Mouse (Mus musculus) kidney, embryonic 14.5 days (tissue): ENCODE measurements around the gene Ssna1. TPM values are rescaled to one million over a fixed set of nuclear protein-coding genes. Genes with fewer than 3 reads are reported as not detected.

Experiments used
- ATAC-seq: fragments of 200-750 bp; cut with Nextera tagmentation; 2 replicates; pipeline ENCODE4 v1.8.0; 2017; ENCODE audit warnings: moderate number of reproducible peaks, mild to moderate bottlenecking, moderate TSS enrichment, moderate library complexity; ENCODE audit not compliant: low FRiP score, low TSS enrichment
- H3K27ac ChIP-seq: fragments of 300-500 bp; sonication (generic); 2 replicates; pipeline ENCODE4 v1.5.1; 2014; ENCODE audit warnings: low read depth, mild to moderate bottlenecking, low read length, moderate library complexity, mixed read lengths
- H3K27me3 ChIP-seq: fragments of 300-500 bp; sonication (generic); 2 replicates; pipeline ENCODE4 v1.6.1; 2014; ENCODE audit warnings: mild to moderate bottlenecking, low read length; ENCODE audit not compliant: control insufficient read depth, insufficient read depth
- H3K36me3 ChIP-seq: fragments of 300-500 bp; sonication (generic); 2 replicates; pipeline ENCODE4 v1.6.1; 2014; ENCODE audit warnings: low read length, mixed read lengths; ENCODE audit not compliant: control insufficient read depth, insufficient read depth
- H3K4me1 ChIP-seq: fragments of 300-500 bp; sonication (generic); 2 replicates; pipeline ENCODE4 v1.6.1; 2014; ENCODE audit warnings: low read length, mixed read lengths; ENCODE audit not compliant: control insufficient read depth, insufficient read depth
- H3K4me2 ChIP-seq: fragments of 300-500 bp; sonication (generic); replicated peaks from 2 replicates; pipeline ENCODE4 v1.6.1; 2014; ENCODE audit warnings: low read depth, mild to moderate bottlenecking, low read length
- H3K4me3 ChIP-seq: fragments of 300-500 bp; sonication (generic); 2 replicates; pipeline ENCODE4 v1.5.1; 2014; ENCODE audit warnings: mild to moderate bottlenecking, low read length
- H3K9ac ChIP-seq: fragments of 300-500 bp; sonication (generic); 2 replicates; pipeline ENCODE4 v1.6.1; 2014; ENCODE audit warnings: low read depth, mild to moderate bottlenecking, low read length, moderate library complexity
- H3K9me3 ChIP-seq: fragments of 300-500 bp; sonication (generic); 2 replicates; pipeline ENCODE4 v1.6.1; 2016; ENCODE audit warnings: low read length; ENCODE audit not compliant: control insufficient read depth
- WGBS: fragments of 180-500 bp; shearing (Covaris S2); extraction: QIAGEN DNeasy Blood & Tissue Kit; methylation state at CpG from one replicate; pipeline ENCODE4 v1.1.7; 2014; 5-methylcytosine and 5-hydroxymethylcytosine counted together
- polyA plus RNA-seq: library from polyadenylated mRNA; unstranded; fragments of >200 nt; fragmentation: Nextera tagmentation; extraction: Ambion mirVana; gene quantifications from 2 replicates; pipeline ENCODE4 v1.2.1, GENCODE M21; 2014

The Ssna1 gene
- polyA plus RNA-seq, 1 experiment from 2014 or later = 212 TPM

- 0 out of 2 replicates have a peak, but pooled peaks have one; percentile 30 for ATAC-seq
- no peak overlapping the region for H3K9ac ChIP-seq
- peaks cover 58% of the 10 kb centered on the region for H3K27me3 ChIP-seq
- H3K4me3 ChIP-seq = peak overlapping the region; percentile 28
- WGBS = 7% methylated on average over 32 of the region's 32 CpGs
- H3K9me3 ChIP-seq = no peaks in the 10 kb centered on the region
- H3K27ac ChIP-seq = no peak overlapping the region
- H3K4me1 ChIP-seq = peaks cover 10% of the 10 kb centered on the region; the same call in 1 of the 2 replicates
- H3K4me2 ChIP-seq = no peak overlapping the region
- no peaks in the 10 kb centered on the region for H3K36me3 ChIP-seq
Measured at GRCm38 (mm10) chr2:25291184-25292053, 19.2 kb upstream of the Ssna1 start.

DNA sequence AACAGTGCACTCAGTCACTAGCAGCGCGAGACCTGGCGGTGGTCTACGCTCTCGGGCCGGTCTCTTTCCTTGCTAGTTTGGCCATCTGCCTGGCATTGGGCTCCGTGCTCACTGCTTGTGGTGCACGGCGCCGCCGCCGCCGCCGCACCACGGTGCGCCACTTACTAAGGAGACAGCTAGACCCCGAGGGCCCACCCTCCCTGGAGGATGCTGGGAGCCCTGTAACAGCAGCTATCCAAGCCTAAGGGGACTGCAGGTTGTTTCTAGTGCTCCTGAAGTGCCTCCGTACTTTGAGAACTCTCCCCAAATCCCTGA, 18.5 kb upstream of the Ssna1 start:
- Histone ChIP-seq H3K4me3 (peak overlapping the region; percentile 21), H3K36me3 (peaks cover 1% of the 10 kb centered on the region), H3K9ac (no peak overlapping the region), H3K27me3 (peaks cover 58% of the 10 kb centered on the region), H3K4me1 (peaks cover 10% of the 10 kb centered on the region; the same call in 1 of the 2 replicates), H3K4me2 (peak overlapping the region; percentile 25), H3K9me3 (no peaks in the 10 kb centered on the region), H3K27ac (no peak overlapping the region)
- ATAC-seq = no peak
- 1% methylated on average over 18 of the region's 18 CpGs for WGBS

- WGBS = 2% methylated on average over 54 of the region's 54 CpGs
- no peak overlapping the region for H3K9ac ChIP-seq
- H3K27me3 ChIP-seq = peaks cover 58% of the 10 kb centered on the region
- peaks cover 10% of the 10 kb centered on the region; the same call in 1 of the 2 replicates for H3K4me1 ChIP-seq
- peak overlapping the region; percentile 25 for H3K4me2 ChIP-seq
- ATAC-seq = no peak
- H3K4me3 ChIP-seq = peak overlapping the region; percentile 21
- H3K9me3 ChIP-seq = no peaks in the 10 kb centered on the region
- H3K36me3 ChIP-seq = peaks cover 6% of the 10 kb centered on the region
- no peak overlapping the region for H3K27ac ChIP-seq
Measured at GRCm38 (mm10) chr2:25290101-25290815, 18.0 kb upstream of the Ssna1 start.

DNA sequence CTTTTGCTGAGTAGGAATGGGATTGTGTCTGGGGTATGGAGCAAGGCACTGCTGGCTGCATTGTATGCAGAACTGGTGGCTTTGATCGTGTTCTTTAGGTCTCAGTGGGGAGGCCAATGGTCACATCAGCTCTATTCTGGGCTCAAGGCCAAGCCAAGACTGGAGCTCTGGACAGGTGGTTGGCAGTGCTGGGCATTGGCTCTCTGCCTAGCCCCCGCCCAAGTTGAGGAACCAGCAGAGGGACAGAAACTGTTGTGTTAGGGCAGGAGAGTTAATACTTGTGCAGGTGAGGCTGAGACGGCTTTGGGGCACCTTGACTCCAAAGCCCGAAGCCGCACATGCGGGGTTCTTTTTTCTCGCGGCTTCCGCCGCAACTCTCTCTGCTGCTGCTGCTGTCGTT, 17.4 kb upstream of the Ssna1 start, which contains the start of gene Lrrc26:
Gene Lrrc26, plus strand, starts transcription at position 265 of the 400 bp plus-strand sequence.
- 6% methylated on average over 11 of the region's 11 CpGs for WGBS
- Histone ChIP-seq H3K36me3 (peaks cover 13% of the 10 kb centered on the region), H3K27me3 (peaks cover 58% of the 10 kb centered on the region), H3K27ac (no peak within 1 kb of the TSS), H3K4me3 (peak within 1 kb of the TSS; percentile 21), H3K4me2 (peak within 1 kb of the TSS; percentile 25), H3K9me3 (no peaks in the 10 kb centered on the region), H3K4me1 (peaks cover 10% of the 10 kb centered on the region; the same call in 1 of the 2 replicates), H3K9ac (no peak within 1 kb of the TSS)
- ATAC-seq = no peak

GRCm38 (mm10) chr2:25288734-25289345, 16.6 kb upstream of the Ssna1 start:
- no peak overlapping the region for H3K9ac ChIP-seq
- no peak for ATAC-seq
- peaks cover 56% of the 10 kb centered on the region for H3K27me3 ChIP-seq
- no peak overlapping the region for H3K4me2 ChIP-seq
- H3K4me3 ChIP-seq = no peak overlapping the region
- no peaks in the 10 kb centered on the region for H3K9me3 ChIP-seq
- 82% methylated on average over 7 of the region's 7 CpGs for WGBS
- peaks cover 10% of the 10 kb centered on the region; the same call in 1 of the 2 replicates for H3K4me1 ChIP-seq
- no peak overlapping the region for H3K27ac ChIP-seq
- H3K36me3 ChIP-seq = peaks cover 21% of the 10 kb centered on the region

DNA sequence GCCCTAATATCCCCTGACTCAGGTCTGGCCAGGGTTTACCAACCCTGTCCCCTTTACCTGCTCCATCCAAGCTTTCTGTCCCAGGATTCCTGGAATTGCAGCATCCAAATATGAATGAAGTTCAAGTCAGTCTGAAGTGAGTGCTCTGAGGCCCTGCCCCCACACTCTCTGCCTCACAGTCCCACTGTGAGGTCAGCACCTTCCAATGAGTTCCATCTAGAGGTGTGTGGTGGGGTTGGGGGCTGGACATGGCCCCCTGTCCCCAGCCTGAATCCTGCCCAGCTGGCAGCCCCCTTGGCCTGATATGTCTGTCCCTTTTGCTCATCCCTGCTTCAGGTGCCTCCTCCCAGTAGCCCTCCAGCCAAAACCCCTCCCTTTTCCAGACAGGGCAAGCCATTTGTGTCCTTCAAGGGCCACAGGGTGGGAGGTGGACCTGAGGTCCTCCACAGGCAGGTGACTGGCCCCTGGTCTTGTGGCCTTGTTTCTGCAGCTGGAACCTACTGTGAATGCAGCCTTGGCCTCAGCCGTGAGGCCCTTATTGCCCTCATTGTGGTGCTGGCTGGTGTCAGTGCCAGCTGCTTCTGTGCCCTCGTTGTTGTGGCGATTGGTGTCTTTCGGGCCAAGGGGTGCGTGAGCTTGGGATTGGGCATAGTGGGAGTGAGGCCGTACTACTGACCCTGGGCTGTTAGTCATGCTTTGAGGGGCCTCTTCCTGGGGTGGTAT, 15.8 kb upstream of the Ssna1 start, which contains the start of gene Tmem210:
Gene Tmem210, plus strand, starts transcription at position 219 of the 723 bp plus-strand sequence.
- ATAC-seq = no peak
- peaks cover 51% of the 10 kb centered on the region for H3K27me3 ChIP-seq
- no peak within 1 kb of the TSS for H3K27ac ChIP-seq

GRCm38 (mm10) chr2:25286837-25287636, 14.8 kb upstream of the Ssna1 start:
- Histone ChIP-seq H3K27me3 (peaks cover 43% of the 10 kb centered on the region), H3K9me3 (no peaks in the 10 kb centered on the region), H3K4me1 (0 out of 2 replicates have a peak, but pooled peaks cover 2% of the 10 kb centered on the region), H3K4me3 (no peak overlapping the region), H3K9ac (no peak overlapping the region), H3K36me3 (peaks cover 36% of the 10 kb centered on the region), H3K27ac (no peak overlapping the region), H3K4me2 (no peak overlapping the region)
- no peak for ATAC-seq
- 58% methylated on average over 7 of the region's 7 CpGs for WGBS

More for the DNA sequence above, 15.8 kb upstream of the Ssna1 start, which contains the start of gene Tmem210:
- H3K4me2 ChIP-seq = no peak within 1 kb of the TSS
- no peak within 1 kb of the TSS for H3K4me3 ChIP-seq
- no peak within 1 kb of the TSS for H3K9ac ChIP-seq
- H3K9me3 ChIP-seq = no peaks in the 10 kb centered on the region
- H3K4me1 ChIP-seq = peaks cover 10% of the 10 kb centered on the region; the same call in 1 of the 2 replicates
- peaks cover 26% of the 10 kb centered on the region for H3K36me3 ChIP-seq
- WGBS = 82% methylated on average over 6 of the region's 6 CpGs

DNA sequence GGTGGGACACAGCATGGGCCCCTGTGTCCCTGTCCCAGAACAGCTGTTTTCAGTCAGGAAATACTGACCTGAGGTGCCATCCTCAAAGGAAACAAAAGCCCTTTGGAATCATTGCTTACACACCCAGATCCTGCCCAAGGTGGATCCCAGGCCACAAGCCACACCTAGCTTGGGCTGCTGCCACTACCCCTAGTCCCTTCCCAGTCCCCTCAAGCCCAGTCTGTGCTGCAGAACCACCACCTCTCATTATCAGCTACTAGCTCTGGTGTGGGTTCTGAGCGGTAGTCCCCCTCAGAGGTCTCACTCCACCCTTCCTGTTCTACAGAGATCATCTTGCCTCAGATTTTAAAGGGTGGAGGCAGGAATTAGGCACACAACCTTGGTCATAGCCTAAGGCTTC, 14.1 kb upstream of the Ssna1 start:
- H3K36me3 ChIP-seq = peaks cover 40% of the 10 kb centered on the region
- WGBS = 79% methylated on average over 1 of the region's 1 CpGs
- H3K9me3 ChIP-seq = no peaks in the 10 kb centered on the region

More for the DNA sequence above, 14.1 kb upstream of the Ssna1 start:
- H3K4me3 ChIP-seq = no peak overlapping the region
- no peak overlapping the region for H3K4me2 ChIP-seq
- no peak overlapping the region for H3K27ac ChIP-seq
- H3K27me3 ChIP-seq = peaks cover 35% of the 10 kb centered on the region
- 0 out of 2 replicates have a peak, but pooled peaks cover 2% of the 10 kb centered on the region for H3K4me1 ChIP-seq
- H3K9ac ChIP-seq = no peak overlapping the region
- no peak for ATAC-seq
